Mouse (Mus musculus) heart, embryonic 14.5 days (tissue): Measurements from ENCODE around the gene Zfp579. TPM values are rescaled to one million over a fixed set of nuclear protein-coding genes. Genes with fewer than 3 reads are reported as not detected.
"Not testable (repeated sequence)": the region's sequence is repeated elsewhere in the genome, so short reads cannot be mapped to it uniquely, and the experiment has no call there.

Experiments used
- ATAC-seq: fragments of 200-750 bp; cut with Nextera tagmentation; 2 replicates; pipeline ENCODE4 v1.8.0; 2017; ENCODE audit warnings: low read depth, moderate TSS enrichment; ENCODE audit not compliant: insufficient number of reproducible peaks, insufficient read depth, low FRiP score
- H3K27ac ChIP-seq, 2 experiments: fragments of 200-500 bp in 1 of 2; fragments of 300-500 bp in 1 of 2; sonication (generic) in 1 of 2; replicated peaks in 1 of 2; 2 replicates each; pipeline ENCODE4 v1.5.1; 2012 to 2014; ENCODE audit warnings: low read depth in 2 of 2, low read length in 2 of 2, control low read depth in 1 of 2, mild to moderate bottlenecking in 1 of 2, mixed read lengths in 1 of 2; ENCODE audit not compliant: control insufficient read depth in 1 of 2, insufficient read depth in 1 of 2
- H3K27me3 ChIP-seq: fragments of 300-500 bp; sonication (generic); 2 replicates; pipeline ENCODE4 v1.6.1; 2014; ENCODE audit warnings: mild to moderate bottlenecking, low read length, control low read depth; ENCODE audit not compliant: control insufficient read depth, insufficient read depth
- H3K36me3 ChIP-seq: fragments of 300-500 bp; sonication (generic); 2 replicates; pipeline ENCODE4 v1.6.1; 2014; ENCODE audit warnings: mild to moderate bottlenecking, control low read depth, low read length, mixed read lengths; ENCODE audit not compliant: control insufficient read depth, insufficient read depth
- H3K4me1 ChIP-seq, 2 experiments: fragments of 200-500 bp in 1 of 2; fragments of 300-500 bp in 1 of 2; sonication (generic) in 1 of 2; 2 replicates each; pipeline ENCODE4 v1.6.1; 2012 to 2014; ENCODE audit warnings: low read length in 2 of 2, control low read depth in 1 of 2, mixed read lengths in 1 of 2; ENCODE audit not compliant: control insufficient read depth in 2 of 2, insufficient read depth in 2 of 2
- H3K4me2 ChIP-seq: fragments of 300-500 bp; sonication (generic); 2 replicates; pipeline ENCODE4 v1.6.1; 2014; ENCODE audit warnings: mild to moderate bottlenecking, low read length
- H3K4me3 ChIP-seq, 2 experiments: fragments of 200-500 bp in 1 of 2; fragments of 300-500 bp in 1 of 2; sonication (generic) in 1 of 2; 2 replicates each; pipeline ENCODE4 v1.5.1; 2012 to 2014; ENCODE audit warnings: low read length in 2 of 2, mild to moderate bottlenecking in 2 of 2, control low read depth in 1 of 2, low read depth in 1 of 2, moderate library complexity in 1 of 2; ENCODE audit not compliant: control insufficient read depth in 1 of 2, insufficient read depth in 1 of 2
- H3K9ac ChIP-seq: fragments of 300-500 bp; sonication (generic); 2 replicates; pipeline ENCODE4 v1.6.1; 2014; ENCODE audit warnings: mild to moderate bottlenecking, low read length
- H3K9me3 ChIP-seq: fragments of 300-500 bp; sonication (generic); 2 replicates; pipeline ENCODE4 v1.6.1; 2016; ENCODE audit warnings: low read length, control low read depth; ENCODE audit not compliant: control insufficient read depth
- WGBS: fragments of 180-500 bp; shearing (Covaris S2); extraction: QIAGEN DNeasy Blood & Tissue Kit; methylation state at CpG from one replicate; pipeline ENCODE4 v1.1.7; 2014; 5-methylcytosine and 5-hydroxymethylcytosine counted together
- polyA plus RNA-seq: library from polyadenylated mRNA; unstranded; fragments of >200 nt; fragmentation: Nextera tagmentation; extraction: Ambion mirVana; gene quantifications from 2 replicates; pipeline ENCODE4 v1.2.1, GENCODE M21; 2014

Zfp579 gene
- polyA plus RNA-seq, 1 experiment from 2014 or later = 33.5 TPM

DNA sequence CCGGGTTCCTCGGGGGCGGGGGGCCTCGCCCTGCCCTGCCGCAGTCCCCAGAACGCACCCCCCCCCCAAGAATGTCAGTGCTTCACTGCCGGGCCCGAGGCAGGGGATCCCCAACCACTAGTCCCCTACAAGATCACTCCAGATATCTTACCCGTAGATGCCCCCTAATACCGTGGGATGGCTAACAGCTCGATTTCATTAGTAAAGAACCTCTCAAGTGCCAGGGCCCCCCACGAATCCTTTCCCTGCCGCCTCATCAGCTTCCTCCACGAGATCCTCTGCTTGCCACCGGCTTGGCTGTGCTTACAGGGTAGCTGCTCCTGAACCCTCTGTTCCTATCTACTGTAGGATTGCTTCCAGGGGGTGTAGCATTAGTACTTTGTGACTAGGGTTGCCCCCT lies 24.7 kb upstream of the Zfp579 start:
- H3K4me1 ChIP-seq = peaks cover 4 to 14% of the 10 kb centered on the region in 2 experiments
- H3K27me3 ChIP-seq = no peaks in the 10 kb centered on the region
- H3K4me3 ChIP-seq = peak overlapping the region; percentile 79 to 86
- ATAC-seq = no peak
- H3K9ac ChIP-seq = peak overlapping the region; percentile 97
- peak overlapping the region; percentile 76 to 97 for H3K27ac ChIP-seq
- H3K9me3 ChIP-seq = no peaks in the 10 kb centered on the region
- peak overlapping the region; percentile 80 for H3K4me2 ChIP-seq
- peaks cover 46% of the 10 kb centered on the region for H3K36me3 ChIP-seq
- 0% methylated on average over 14 of the region's 15 CpGs for WGBS

DNA sequence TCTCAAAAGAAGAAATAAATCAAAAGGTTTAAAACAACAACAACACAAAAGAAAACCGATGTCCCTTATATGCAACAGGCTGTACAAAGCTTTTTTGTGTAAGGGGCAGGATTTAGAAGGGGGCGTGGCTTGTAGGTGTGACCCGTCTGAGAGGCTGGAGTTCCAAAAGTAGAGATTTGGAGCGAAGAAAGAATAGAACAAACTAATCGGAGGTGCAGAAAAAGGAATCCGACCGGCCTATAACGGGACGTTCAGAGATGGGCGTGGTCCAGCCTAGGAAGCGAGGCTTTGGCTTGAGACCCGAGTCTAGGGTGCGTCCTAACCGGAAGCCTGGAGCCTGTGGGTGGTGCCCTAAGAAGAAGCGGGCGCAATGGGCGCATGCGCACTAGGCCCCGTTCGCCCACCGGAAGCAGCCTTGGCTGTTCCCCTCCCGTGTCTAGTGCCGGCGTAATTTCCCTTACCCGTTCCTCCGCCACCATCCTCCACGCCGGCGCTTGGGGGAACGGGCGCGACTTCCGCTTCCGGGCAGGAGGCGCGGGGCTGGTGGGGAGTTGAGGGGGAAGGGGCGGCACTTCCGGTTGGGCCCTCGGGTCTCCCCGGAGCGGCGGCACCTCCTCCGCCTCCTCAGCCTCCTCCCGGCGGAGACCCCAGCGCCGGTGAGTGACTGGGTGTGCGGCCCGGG lies 24.2 kb upstream of the Zfp579 start, which contains the start of the genes Zfp865 and Ccdc106:
TSS of gene Zfp865 (plus strand) at position 377 of the 682 bp plus-strand sequence.
TSS of gene Ccdc106 (plus strand) at position 554 of the 682 bp plus-strand sequence.
- peak; percentile 86 for ATAC-seq
- H3K9me3 ChIP-seq = no peaks in the 10 kb centered on the region
- WGBS = 2% methylated on average over 45 of the region's 49 CpGs
- peak within 1 kb of the TSS; percentile 79 to 86 for H3K4me3 ChIP-seq
- peaks cover 4 to 14% of the 10 kb centered on the region in 2 experiments for H3K4me1 ChIP-seq
- H3K4me2 ChIP-seq = peak within 1 kb of the TSS; percentile 80
- peak within 1 kb of the TSS; percentile 97 for H3K9ac ChIP-seq
- peaks cover 42% of the 10 kb centered on the region for H3K36me3 ChIP-seq
- H3K27ac ChIP-seq = peak within 1 kb of the TSS; percentile 97 to 99
- no peaks in the 10 kb centered on the region for H3K27me3 ChIP-seq

DNA sequence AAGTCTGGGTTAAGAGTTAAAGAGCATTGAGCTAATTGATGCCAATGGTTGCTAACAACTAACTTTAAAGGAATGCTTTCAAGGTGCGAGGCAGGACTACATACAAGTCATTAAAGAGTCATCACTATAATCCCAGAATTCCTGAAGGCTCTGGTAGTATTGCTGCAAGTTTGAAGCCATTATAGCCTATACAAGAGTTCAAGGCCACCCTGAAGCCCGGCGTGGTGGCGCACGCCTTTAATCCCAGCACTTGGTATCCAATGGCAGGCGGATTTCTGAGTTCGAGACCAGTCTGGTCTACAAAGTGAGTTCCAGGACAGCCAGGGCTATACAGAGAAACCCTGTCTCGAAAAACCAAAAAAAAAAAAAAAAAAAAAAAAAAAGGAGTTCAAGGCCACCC lies 23.6 kb upstream of the Zfp579 start:
- Histone ChIP-seq H3K27ac (peak overlapping the region; percentile 97 to 99), H3K9ac (peak overlapping the region; percentile 97), H3K4me3 (peak overlapping the region; percentile 79 to 86), H3K36me3 (peaks cover 36% of the 10 kb centered on the region), H3K4me1 (peaks cover 4 to 14% of the 10 kb centered on the region in 2 experiments), H3K4me2 (peak overlapping the region; percentile 80)
- not testable (repeated sequence) for ATAC-seq, H3K9me3 ChIP-seq, H3K27me3 ChIP-seq
- 32% methylated on average over 8 of the region's 8 CpGs for WGBS

DNA sequence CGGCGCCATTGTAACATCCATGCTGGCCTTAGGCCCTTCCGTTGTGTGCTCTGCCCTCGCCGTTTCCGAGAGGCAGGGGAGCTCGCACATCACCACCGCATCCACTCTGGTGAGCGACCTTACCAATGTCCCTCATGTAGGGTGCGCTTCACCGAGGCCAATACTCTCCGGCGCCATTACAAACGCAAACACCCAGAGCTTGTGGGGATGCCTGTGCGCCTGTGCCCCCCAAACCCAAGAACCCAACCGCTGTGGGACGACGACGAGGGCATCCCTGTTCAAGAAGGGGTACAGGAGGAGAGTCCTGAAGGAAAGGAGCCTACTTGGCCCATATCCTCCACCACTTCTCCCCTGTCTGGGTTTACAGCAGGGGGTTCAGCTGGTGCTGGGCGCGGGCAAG lies 22.0 kb upstream of the Zfp579 start:
- WGBS = 95% methylated on average over 21 of the region's 21 CpGs

DNA sequence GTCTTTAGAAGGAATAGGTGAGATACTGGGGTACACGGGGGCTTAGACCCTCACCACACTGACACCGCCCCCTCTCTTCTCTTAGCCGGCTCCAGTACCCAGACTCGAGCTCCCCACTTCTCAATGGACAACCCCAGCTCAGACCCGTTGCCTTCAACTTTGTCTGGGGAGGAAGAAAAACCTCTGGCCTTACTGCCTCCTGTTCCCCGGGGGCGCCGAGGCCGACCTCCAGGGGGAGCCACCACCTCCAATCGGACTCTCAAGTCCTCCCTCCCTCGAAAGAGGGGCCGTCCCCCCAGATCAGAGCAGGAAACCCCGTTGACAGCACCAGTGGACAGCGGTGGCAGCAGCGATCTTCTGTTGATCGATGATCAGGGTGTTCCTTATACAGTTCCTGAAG lies 21.4 kb upstream of the Zfp579 start:
- ATAC-seq = no peak
- Histone ChIP-seq H3K36me3 (peaks cover 23% of the 10 kb centered on the region), H3K4me3 (no peak overlapping the region), H3K4me2 (no peak overlapping the region), H3K9me3 (no peaks in the 10 kb centered on the region), H3K4me1 (peaks cover 4 to 20% of the 10 kb centered on the region in 2 experiments), H3K27me3 (no peaks in the 10 kb centered on the region), H3K9ac (no peak overlapping the region), H3K27ac (no peak overlapping the region)
- WGBS = 88% methylated on average over 13 of the region's 16 CpGs

More for the DNA sequence above, 22.0 kb upstream of the Zfp579 start:
- Histone ChIP-seq H3K4me1 (peaks cover 4 to 20% of the 10 kb centered on the region in 2 experiments), H3K27ac (no peak overlapping the region), H3K27me3 (no peaks in the 10 kb centered on the region), H3K9ac (no peak overlapping the region), H3K4me3 (no peak overlapping the region), H3K4me2 (no peak overlapping the region), H3K36me3 (peaks cover 23% of the 10 kb centered on the region), H3K9me3 (no peaks in the 10 kb centered on the region)
- ATAC-seq = no peak

DNA sequence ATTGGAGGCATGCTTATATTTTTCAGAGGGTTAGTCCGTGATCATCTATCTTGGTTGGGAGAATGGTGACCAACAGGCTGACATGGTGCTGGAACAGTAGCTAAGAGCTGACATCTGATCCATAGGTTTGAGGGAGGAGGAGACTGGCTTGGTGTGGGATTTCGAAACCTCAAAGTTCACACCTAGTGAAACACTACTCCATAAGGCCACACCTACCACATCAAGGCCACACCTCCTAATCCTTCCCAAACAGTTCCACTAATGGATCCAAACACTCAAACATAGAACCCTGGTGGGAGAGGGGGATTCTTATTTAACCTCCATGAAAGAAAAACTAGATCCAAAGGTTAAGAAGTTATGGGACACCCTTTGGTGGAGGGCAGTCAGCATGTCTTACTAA lies 21.0 kb upstream of the Zfp579 start:
- no peak overlapping the region for H3K4me3 ChIP-seq
- no peaks in the 10 kb centered on the region for H3K9me3 ChIP-seq
- ATAC-seq = no peak
- H3K36me3 ChIP-seq = peaks cover 23% of the 10 kb centered on the region
- no peaks in the 10 kb centered on the region for H3K27me3 ChIP-seq
- no peak overlapping the region for H3K9ac ChIP-seq
- no peak overlapping the region for H3K4me2 ChIP-seq
- 98% methylated on average over 2 of the region's 2 CpGs for WGBS
- no peak overlapping the region for H3K27ac ChIP-seq
- H3K4me1 ChIP-seq = peaks cover 4 to 20% of the 10 kb centered on the region in 2 experiments

DNA sequence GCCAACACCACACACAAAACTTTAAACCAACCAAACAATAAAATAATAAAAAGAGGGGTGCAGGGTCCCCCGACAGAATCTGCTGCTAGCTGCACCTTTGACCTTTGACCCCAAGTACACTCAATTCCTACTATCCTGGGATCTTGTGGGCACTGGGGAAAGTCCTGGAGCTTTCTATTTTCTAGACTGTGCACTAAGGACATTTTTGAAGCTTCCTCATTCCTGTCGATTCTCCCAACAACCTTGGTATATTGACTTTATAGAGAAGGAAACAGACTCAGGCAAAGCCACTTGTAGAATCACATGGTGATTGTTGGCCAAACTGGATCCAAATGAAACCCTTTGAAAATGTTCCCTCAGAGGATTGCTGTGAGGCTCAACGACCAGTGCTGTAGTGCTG lies 20.1 kb upstream of the Zfp579 start:
- H3K9ac ChIP-seq = peak overlapping the region; percentile 76
- H3K9me3 ChIP-seq = no peaks in the 10 kb centered on the region
- H3K27me3 ChIP-seq = no peaks in the 10 kb centered on the region
- ATAC-seq = no peak
- peak overlapping the region; percentile 72 to 97 for H3K27ac ChIP-seq
- H3K36me3 ChIP-seq = peaks cover 27% of the 10 kb centered on the region
- peak overlapping the region; percentile 64 to 84 for H3K4me3 ChIP-seq
- H3K4me1 ChIP-seq = peaks cover 0 to 14% of the 10 kb centered on the region in 2 experiments; a peak in 2 of 4 replicates
- peak overlapping the region; percentile 70 for H3K4me2 ChIP-seq
- WGBS = 66% methylated on average over 3 of the region's 3 CpGs
